Mouse (Mus musculus): ENCODE data around the gene Carm1. TPM values are rescaled to one million over a fixed set of nuclear protein-coding genes. Genes with fewer than 3 reads are reported as not detected.

Carm1 gene
- polyA plus RNA-seq, 1 experiment from 2014 or later = 10.8 TPM

DNA sequence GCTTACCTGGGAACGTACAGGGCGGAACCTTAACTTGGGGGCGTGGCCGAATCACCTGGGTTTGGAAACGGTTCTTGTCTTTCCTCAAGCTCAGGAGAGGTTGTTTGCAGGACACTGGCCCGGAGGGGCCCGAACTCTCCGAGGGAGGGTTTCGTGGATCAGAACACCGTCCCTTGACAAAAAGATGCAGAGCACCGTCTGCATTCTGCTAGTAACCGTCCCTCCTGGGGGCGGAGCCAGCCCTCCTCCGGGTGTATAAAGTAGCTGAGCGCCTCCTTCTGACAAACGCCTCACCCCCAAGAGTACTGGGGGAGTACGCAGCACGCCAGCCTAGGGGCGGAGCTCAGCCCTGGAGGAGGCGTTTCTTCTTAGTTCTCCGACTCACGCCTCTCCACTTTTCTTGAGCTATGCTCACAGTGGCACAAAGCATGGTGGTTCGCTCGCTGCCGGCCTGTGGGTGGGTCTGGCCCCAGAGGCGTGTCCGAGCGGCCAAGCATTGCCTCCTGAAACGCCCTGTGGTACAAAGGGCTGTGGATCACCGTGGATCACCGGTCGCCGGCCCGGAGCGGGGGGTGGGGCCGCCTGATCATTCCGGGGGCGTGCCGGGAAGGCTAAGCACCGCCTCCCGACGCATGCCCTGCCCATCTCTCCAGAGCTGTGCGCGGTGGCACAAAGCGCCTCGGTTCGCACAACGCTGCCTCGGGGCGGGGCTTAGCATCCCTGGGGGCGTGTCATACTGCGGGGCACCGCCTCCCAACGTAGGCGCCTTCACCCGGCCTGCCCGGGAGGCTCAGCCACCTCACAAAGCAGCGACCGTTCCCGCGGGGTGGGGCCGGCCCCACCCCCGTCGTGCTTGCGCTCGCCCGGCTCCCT lies 542 bp upstream of the Carm1 start:
- no peaks in the 10 kb centered on the region for H3K27me3 ChIP-seq (replicated peaks; ENCODE audit: insufficient read depth, low read length)
- no peaks in the 10 kb centered on the region for H3K9me3 ChIP-seq (ENCODE audit: low read length)
- no peak for TF ChIP-seq EP300 (IDR thresholded peaks at IDR 0.05)
- TF ChIP-seq CTCF (IDR thresholded peaks at IDR 0.05) = peak; percentile 71
- DNase-seq (ENCODE audit: low spot score) (peak; percentile 99), ATAC-seq (peak; percentile 92)
- no peaks in the 10 kb centered on the region for H3K36me3 ChIP-seq (ENCODE audit: insufficient read depth, low read length)
- peak overlapping the region; percentile 87 for H3K4me2 ChIP-seq (replicated peaks; ENCODE audit: low read depth, low read length)
- H3K4me3 ChIP-seq (ENCODE audit: low read depth, low read length) = peak overlapping the region; percentile 64
- peaks cover 4% of the 10 kb centered on the region; the same call in 1 of the 2 replicates for H3K4me1 ChIP-seq (ENCODE audit: insufficient read depth, low read depth, low read length)
- peak overlapping the region; percentile 95 for H3K27ac ChIP-seq (ENCODE audit: low read length)
- H3K9ac ChIP-seq (replicated peaks; ENCODE audit: low read depth) = peak overlapping the region; percentile 34; the same call in 1 of the 2 replicates
- under 1% methylated on average over 53 of the region's 67 CpGs for WGBS

DNA sequence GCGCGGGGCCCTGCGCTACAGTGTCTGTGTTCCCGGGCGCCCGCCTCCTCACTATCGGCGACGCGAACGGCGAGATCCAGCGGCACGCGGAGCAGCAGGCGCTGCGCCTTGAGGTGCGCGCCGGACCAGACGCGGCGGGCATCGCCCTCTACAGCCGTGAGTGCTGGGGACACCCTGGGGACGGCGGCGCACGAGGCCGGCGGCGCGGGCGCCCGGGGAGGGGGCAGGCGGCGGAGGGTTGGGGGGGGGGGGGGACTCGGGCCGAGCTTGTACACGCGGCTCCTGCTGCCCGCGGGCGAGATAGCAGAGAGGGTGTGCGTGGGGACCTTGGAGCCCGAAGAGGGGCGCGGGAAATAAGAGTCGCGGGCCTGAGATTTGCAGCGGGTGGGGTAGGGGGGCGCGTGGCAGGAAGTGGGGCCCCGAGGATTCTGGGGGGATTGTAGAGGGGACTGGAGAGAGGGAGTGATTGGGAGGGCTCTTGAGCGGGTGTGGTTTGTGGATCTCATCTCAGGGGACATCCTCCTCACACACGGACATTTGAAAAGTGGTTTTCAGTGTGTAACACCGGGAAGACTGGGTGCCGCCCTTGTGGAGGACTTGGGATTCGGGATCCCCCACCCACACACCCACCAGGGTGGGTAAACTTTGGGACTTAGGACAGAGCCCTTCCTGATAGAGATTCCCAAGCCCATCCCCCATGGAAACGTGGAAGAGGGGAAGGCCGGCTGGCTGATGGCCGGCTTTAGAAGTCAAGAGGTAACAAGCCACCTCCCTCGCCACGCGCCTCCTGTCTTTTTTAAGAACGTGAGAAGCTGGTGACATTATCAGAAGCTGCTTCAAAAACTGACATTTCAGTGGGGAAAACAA lies 614 bp downstream of the Carm1 start:
- H3K4me2 ChIP-seq (replicated peaks; ENCODE audit: low read depth, low read length) = peak overlapping the region; percentile 87
- DNase-seq (ENCODE audit: low spot score) = peak; percentile 74
- no peak for TF ChIP-seq EP300 (IDR thresholded peaks at IDR 0.05)
- TF ChIP-seq CTCF (IDR thresholded peaks at IDR 0.05) = peak; percentile 34

DNA sequence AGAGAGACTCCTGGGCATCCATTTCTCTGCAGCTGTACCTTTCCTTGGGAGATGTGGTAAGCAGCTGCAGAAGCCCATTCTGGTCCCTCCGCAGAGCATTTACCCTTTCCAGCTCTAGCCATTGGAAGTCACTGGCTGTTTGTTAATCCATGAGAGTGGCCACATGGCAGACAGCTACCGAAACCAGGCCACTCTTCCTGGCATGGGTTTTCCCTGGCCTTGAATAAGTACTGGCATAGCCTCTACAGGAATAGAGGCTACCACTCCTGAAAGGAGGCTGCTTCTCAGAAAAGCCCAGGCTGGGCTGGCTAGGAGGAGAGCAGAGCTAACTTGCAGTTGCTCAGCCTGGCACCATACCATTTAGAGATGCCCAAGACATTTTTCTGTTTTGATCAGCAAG lies 4.4 kb downstream of the Carm1 start:
- Histone ChIP-seq H3K36me3 (ENCODE audit: insufficient read depth, low read length) (no peaks in the 10 kb centered on the region), H3K4me2 (replicated peaks; ENCODE audit: low read depth, low read length) (no peak overlapping the region), H3K9ac (replicated peaks; ENCODE audit: low read depth) (no peak overlapping the region), H3K4me3 (ENCODE audit: low read depth, low read length) (no peak overlapping the region), H3K27me3 (replicated peaks; ENCODE audit: insufficient read depth, low read length) (no peaks in the 10 kb centered on the region), H3K27ac (ENCODE audit: low read length) (no peak overlapping the region), H3K4me1 (ENCODE audit: insufficient read depth, low read depth, low read length) (0 out of 2 replicates have a peak, but pooled peaks cover 4% of the 10 kb centered on the region), H3K9me3 (ENCODE audit: low read length) (no peaks in the 10 kb centered on the region)
- ATAC-seq (no peak), DNase-seq (ENCODE audit: low spot score) (no peak)
- no peak for TF ChIP-seq CTCF (IDR thresholded peaks at IDR 0.05)
- no peak for TF ChIP-seq EP300 (IDR thresholded peaks at IDR 0.05)
- WGBS = 100% methylated on average over 2 of the region's 2 CpGs

More for the DNA sequence above, 614 bp downstream of the Carm1 start:
- Histone ChIP-seq H3K27ac (ENCODE audit: low read length) (peak overlapping the region; percentile 95), H3K9ac (replicated peaks; ENCODE audit: low read depth) (peak overlapping the region; percentile 80), H3K9me3 (ENCODE audit: low read length) (no peaks in the 10 kb centered on the region), H3K4me1 (ENCODE audit: insufficient read depth, low read depth, low read length) (peaks cover 4% of the 10 kb centered on the region; the same call in 1 of the 2 replicates), H3K36me3 (ENCODE audit: insufficient read depth, low read length) (no peaks in the 10 kb centered on the region), H3K4me3 (ENCODE audit: low read depth, low read length) (peak overlapping the region; percentile 64), H3K27me3 (replicated peaks; ENCODE audit: insufficient read depth, low read length) (no peaks in the 10 kb centered on the region)
- ATAC-seq = peak; percentile 13
- WGBS = under 1% methylated on average over 45 of the region's 66 CpGs

DNA sequence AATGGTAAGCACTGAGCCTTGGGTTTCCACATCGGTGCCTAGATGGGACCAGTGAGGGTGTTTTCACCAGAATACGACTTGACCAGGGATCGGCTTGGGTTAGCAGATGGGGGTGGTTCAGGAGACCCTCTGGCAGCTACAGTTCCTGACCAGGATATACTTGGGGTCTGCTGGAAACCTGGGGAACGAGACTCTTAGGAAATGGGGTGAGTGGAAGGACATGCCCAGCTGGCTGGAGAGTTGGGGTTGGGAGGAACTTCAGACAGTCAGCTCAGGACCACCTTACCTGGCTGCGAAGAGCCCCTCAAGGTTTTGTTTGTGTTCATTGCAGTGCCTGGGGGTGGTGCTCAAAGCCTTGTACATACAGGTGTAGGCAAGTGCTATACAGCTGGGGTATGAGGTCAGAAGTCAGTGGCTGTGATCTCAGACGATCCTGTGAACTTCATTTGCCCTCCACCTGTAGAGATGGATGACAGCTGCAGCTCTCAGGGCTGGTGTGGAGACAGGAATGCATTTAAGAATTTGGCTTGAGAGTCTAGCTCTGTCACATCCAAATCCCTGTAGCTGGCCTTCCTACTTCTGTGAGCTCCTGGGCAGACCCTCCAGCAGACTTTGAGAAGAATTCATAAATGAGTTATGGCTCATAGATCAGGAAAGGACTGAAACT lies 7.0 kb downstream of the Carm1 start:
- TF ChIP-seq EP300 (IDR thresholded peaks at IDR 0.05) (no peak), CTCF (IDR thresholded peaks at IDR 0.05) (no peak)
- H3K27me3 ChIP-seq (replicated peaks; ENCODE audit: insufficient read depth, low read length) = no peaks in the 10 kb centered on the region
- H3K27ac ChIP-seq (ENCODE audit: low read length) = no peak overlapping the region
- no peak for DNase-seq (ENCODE audit: low spot score)
- no peaks in the 10 kb centered on the region for H3K36me3 ChIP-seq (ENCODE audit: insufficient read depth, low read length)
- H3K9me3 ChIP-seq (ENCODE audit: low read length) = no peaks in the 10 kb centered on the region
- H3K9ac ChIP-seq (replicated peaks; ENCODE audit: low read depth) = no peak overlapping the region
- H3K4me1 ChIP-seq (ENCODE audit: insufficient read depth, low read depth, low read length) = peaks cover 4% of the 10 kb centered on the region; the same call in 1 of the 2 replicates
- WGBS = 79% methylated on average over 6 of the region's 6 CpGs
- ATAC-seq = no peak
- no peak overlapping the region for H3K4me2 ChIP-seq (replicated peaks; ENCODE audit: low read depth, low read length)
- no peak overlapping the region for H3K4me3 ChIP-seq (ENCODE audit: low read depth, low read length)

DNA sequence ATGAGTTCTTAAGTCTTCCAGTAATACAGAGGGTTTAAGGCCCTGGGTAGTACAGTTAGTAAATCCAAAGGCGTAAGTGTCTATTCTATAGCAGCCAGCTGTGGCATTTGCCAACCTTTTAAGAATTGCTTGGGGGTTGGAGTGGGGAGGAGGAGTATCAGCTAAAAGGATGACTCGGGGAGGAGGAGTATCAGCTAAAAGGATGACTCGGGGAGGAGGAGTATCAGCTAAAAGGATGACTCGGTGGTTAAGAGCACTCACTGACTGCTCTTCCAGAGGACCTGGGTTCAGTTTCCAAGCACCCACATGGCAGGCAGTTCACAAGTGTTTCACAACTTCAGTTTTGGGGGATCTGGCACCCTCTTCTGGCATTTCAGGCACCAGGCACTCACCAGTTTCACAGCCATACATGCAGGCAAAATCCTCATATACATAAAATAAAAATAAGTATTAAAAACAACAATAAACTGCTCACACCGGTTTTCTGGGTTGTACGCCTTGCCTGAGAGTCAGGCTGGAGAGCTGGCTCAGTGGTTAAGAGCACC lies 8.6 kb downstream of the Carm1 start:
- 87% methylated on average over 6 of the region's 6 CpGs for WGBS
- H3K27ac ChIP-seq (ENCODE audit: low read length) = no peak overlapping the region
- H3K9me3 ChIP-seq (ENCODE audit: low read length) = no peaks in the 10 kb centered on the region
- ATAC-seq (no peak), DNase-seq (ENCODE audit: low spot score) (no peak)
- H3K4me2 ChIP-seq (replicated peaks; ENCODE audit: low read depth, low read length) = no peak overlapping the region
- no peak overlapping the region for H3K4me3 ChIP-seq (ENCODE audit: low read depth, low read length)
- peaks cover 4% of the 10 kb centered on the region; the same call in 1 of the 2 replicates for H3K4me1 ChIP-seq (ENCODE audit: insufficient read depth, low read depth, low read length)
- TF ChIP-seq EP300 (IDR thresholded peaks at IDR 0.05) (no peak), CTCF (IDR thresholded peaks at IDR 0.05) (peak; percentile 12; the same call in 1 of the 2 replicates)
- H3K9ac ChIP-seq (replicated peaks; ENCODE audit: low read depth) = no peak overlapping the region
- no peaks in the 10 kb centered on the region for H3K27me3 ChIP-seq (replicated peaks; ENCODE audit: insufficient read depth, low read length)
- no peaks in the 10 kb centered on the region for H3K36me3 ChIP-seq (ENCODE audit: insufficient read depth, low read length)
